Mouse (Mus musculus) neural tube, embryonic 15.5 days (tissue): ENCODE measurements around the gene Plxnb2. TPM values are rescaled to one million over a fixed set of nuclear protein-coding genes. Genes with fewer than 3 reads are reported as not detected.
A peak's percentile ranks its signal among the peaks of the same experiment; 100 is the strongest.

Source experiments
- ATAC-seq: fragments of 200-750 bp; cut with Nextera tagmentation; 2 replicates; pipeline ENCODE4 v1.8.0; 2017; ENCODE audit warnings: mild to moderate bottlenecking, moderate TSS enrichment, moderate library complexity; ENCODE audit not compliant: low FRiP score
- H3K27ac ChIP-seq: fragments of 300-500 bp; sonication (generic); replicated peaks from 2 replicates; pipeline ENCODE4 v1.5.1; 2015; ENCODE audit warnings: mild to moderate bottlenecking, inconsistent platforms
- H3K27me3 ChIP-seq: fragments of 300-500 bp; sonication (generic); replicated peaks from 2 replicates; pipeline ENCODE4 v1.6.1; 2015; ENCODE audit warnings: inconsistent platforms
- H3K36me3 ChIP-seq: fragments of 300-500 bp; sonication (generic); 2 replicates; pipeline ENCODE4 v1.6.1; 2015; ENCODE audit warnings: inconsistent platforms
- H3K4me1 ChIP-seq: fragments of 300-500 bp; sonication (generic); 2 replicates; pipeline ENCODE4 v1.6.1; 2015; ENCODE audit warnings: inconsistent platforms
- H3K4me2 ChIP-seq: fragments of 300-500 bp; sonication (generic); 2 replicates; pipeline ENCODE4 v1.6.1; 2015; ENCODE audit warnings: inconsistent platforms, mild to moderate bottlenecking, moderate library complexity
- H3K4me3 ChIP-seq: fragments of 300-500 bp; sonication (generic); replicated peaks from 2 replicates; pipeline ENCODE4 v1.5.1; 2015; ENCODE audit warnings: mild to moderate bottlenecking, inconsistent platforms
- H3K9ac ChIP-seq: fragments of 300-500 bp; sonication (generic); replicated peaks from 2 replicates; pipeline ENCODE4 v1.6.1; 2015; ENCODE audit warnings: mild to moderate bottlenecking, inconsistent platforms
- H3K9me3 ChIP-seq: fragments of 300-500 bp; sonication (generic); replicated peaks from 2 replicates; pipeline ENCODE4 v1.6.1; 2016; ENCODE audit warnings: inconsistent platforms
- WGBS: fragments of 180-500 bp; shearing (Covaris S2); methylation state at CpG from one replicate; pipeline ENCODE4 v1.1.7; 2015; ENCODE audit warnings: mixed read lengths; 5-methylcytosine and 5-hydroxymethylcytosine counted together
- polyA plus RNA-seq: library from polyadenylated mRNA; unstranded; fragments of >200 nt; fragmentation: Nextera tagmentation; extraction: Ambion mirVana; gene quantifications from 2 replicates; pipeline ENCODE4 v1.2.1, GENCODE M21; 2015

The Plxnb2 gene
- polyA plus RNA-seq, 1 experiment from 2014 or later, result 69.4 TPM

DNA sequence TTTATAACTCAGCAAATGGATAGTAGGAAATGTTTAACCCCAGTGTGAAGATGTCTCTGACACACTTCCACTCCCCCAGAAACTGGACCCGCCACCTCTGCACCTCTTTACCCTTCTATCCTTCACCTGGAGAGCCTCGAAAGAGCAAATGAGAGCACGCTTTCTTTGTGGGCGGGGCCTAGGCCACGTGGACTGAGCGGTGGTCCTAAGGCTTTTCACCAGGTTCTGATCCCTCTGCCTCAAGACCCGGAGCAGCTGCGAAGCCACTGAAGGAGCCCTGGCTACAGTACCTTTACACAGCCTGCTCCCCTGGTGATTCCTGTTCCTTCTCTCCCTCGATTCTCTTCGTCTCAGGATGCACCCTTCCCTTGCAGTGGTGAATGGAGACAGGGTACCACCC is 33.1 kb downstream of the Plxnb2 start:
- ATAC-seq, result no peak
- Histone ChIP-seq H3K27ac (peak overlapping the region; percentile 76), H3K4me1 (peaks cover 46% of the 10 kb centered on the region), H3K27me3 (no peaks in the 10 kb centered on the region), H3K36me3 (no peaks in the 10 kb centered on the region), H3K9me3 (no peaks in the 10 kb centered on the region), H3K4me3 (peak overlapping the region; percentile 57), H3K4me2 (peak overlapping the region; percentile 67), H3K9ac (peak overlapping the region; percentile 55)
- 18% methylated on average over 10 of the region's 10 CpGs for WGBS

GRCm38 (mm10) chr15:89147024-89147423 is 33.6 kb downstream of the Plxnb2 start:
- Histone ChIP-seq H3K4me3 (peak overlapping the region; percentile 57), H3K27ac (peak overlapping the region; percentile 76), H3K4me2 (peak overlapping the region; percentile 67), H3K9ac (peak overlapping the region; percentile 55), H3K9me3 (no peaks in the 10 kb centered on the region), H3K36me3 (no peaks in the 10 kb centered on the region), H3K4me1 (peaks cover 42% of the 10 kb centered on the region), H3K27me3 (no peaks in the 10 kb centered on the region)
- WGBS, result 7% methylated on average over 16 of the region's 16 CpGs
- ATAC-seq, result no peak

DNA sequence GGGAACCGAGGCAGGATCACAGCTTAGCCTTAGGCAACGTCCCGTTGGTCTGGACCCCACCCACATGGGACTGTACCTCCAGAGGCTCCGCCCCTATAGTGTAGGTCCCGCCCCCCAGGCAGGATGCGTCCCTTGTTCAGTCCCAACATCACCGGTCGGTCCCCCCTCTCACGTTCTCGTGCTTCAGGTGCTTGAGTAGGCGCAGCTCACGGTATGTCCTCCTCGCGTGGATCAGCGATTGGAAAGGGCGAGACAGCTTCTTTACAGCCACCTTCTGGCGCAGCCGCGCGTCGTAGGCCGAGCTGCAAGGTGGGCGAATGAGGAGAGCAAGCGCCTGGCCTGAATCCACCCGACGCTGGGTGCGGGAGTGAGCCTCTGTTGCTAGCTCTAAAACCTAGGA is 34.1 kb downstream of the Plxnb2 start:
- Histone ChIP-seq H3K4me1 (peaks cover 40% of the 10 kb centered on the region), H3K9ac (peak overlapping the region; percentile 55), H3K9me3 (no peaks in the 10 kb centered on the region), H3K4me2 (peak overlapping the region; percentile 67), H3K36me3 (no peaks in the 10 kb centered on the region), H3K27me3 (peaks cover 1% of the 10 kb centered on the region; the same call in 1 of the 2 replicates), H3K27ac (peak overlapping the region; percentile 76), H3K4me3 (peak overlapping the region; percentile 57)
- peak; percentile 46 for ATAC-seq
- 2% methylated on average over 27 of the region's 27 CpGs for WGBS

GRCm38 (mm10) chr15:89145813-89146350 is 34.7 kb downstream of the Plxnb2 start:
- no peak for ATAC-seq
- H3K9me3 ChIP-seq, result no peaks in the 10 kb centered on the region
- H3K36me3 ChIP-seq, result no peaks in the 10 kb centered on the region
- H3K4me3 ChIP-seq, result peak overlapping the region; percentile 57
- peaks cover 8% of the 10 kb centered on the region; the same call in 1 of the 2 replicates for H3K27me3 ChIP-seq
- H3K4me1 ChIP-seq, result peaks cover 46% of the 10 kb centered on the region
- peak overlapping the region; percentile 67 for H3K4me2 ChIP-seq
- 78% methylated on average over 24 of the region's 24 CpGs for WGBS
- no peak overlapping the region for H3K27ac ChIP-seq
- H3K9ac ChIP-seq, result no peak overlapping the region; the same call in 1 of the 2 replicates

GRCm38 (mm10) chr15:89144965-89145364 is 35.6 kb downstream of the Plxnb2 start:
- Histone ChIP-seq H3K27me3 (peaks cover 16% of the 10 kb centered on the region), H3K4me2 (no peak overlapping the region), H3K4me3 (no peak overlapping the region), H3K9ac (no peak overlapping the region; the same call in 1 of the 2 replicates), H3K9me3 (no peaks in the 10 kb centered on the region), H3K4me1 (peaks cover 48% of the 10 kb centered on the region), H3K27ac (no peak overlapping the region), H3K36me3 (no peaks in the 10 kb centered on the region)
- ATAC-seq, result no peak
- 94% methylated on average over 11 of the region's 11 CpGs for WGBS

GRCm38 (mm10) chr15:89143134-89143533 is 37.5 kb downstream of the Plxnb2 start:
- Histone ChIP-seq H3K4me3 (no peak overlapping the region), H3K27ac (no peak overlapping the region), H3K36me3 (no peaks in the 10 kb centered on the region), H3K27me3 (peaks cover 30% of the 10 kb centered on the region), H3K4me1 (peaks cover 44% of the 10 kb centered on the region), H3K9ac (no peak overlapping the region), H3K4me2 (no peak overlapping the region), H3K9me3 (no peaks in the 10 kb centered on the region)
- no peak for ATAC-seq
- WGBS, result 79% methylated on average over 2 of the region's 2 CpGs

DNA sequence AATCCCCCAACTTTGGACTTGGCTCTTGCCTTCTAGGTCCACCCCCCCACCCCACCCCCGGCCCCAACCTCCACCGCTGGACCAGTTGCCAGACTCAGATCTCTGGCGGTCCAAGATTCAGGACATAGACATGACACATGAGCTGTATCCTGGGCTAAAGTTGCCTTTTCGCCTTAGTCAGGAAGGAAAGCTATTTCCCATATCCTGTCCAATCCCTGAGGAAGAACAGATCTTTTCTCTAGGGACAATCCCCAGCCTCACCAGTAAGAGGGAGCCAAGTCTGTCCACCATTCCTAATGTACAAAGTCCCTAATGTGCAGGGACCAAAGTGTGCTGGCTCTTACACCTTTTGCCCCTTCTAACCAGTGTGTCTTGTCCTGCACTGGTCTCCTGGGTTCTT is 38.7 kb downstream of the Plxnb2 start:
- peaks cover 30% of the 10 kb centered on the region for H3K27me3 ChIP-seq
- H3K4me1 ChIP-seq, result peaks cover 31% of the 10 kb centered on the region
- H3K9me3 ChIP-seq, result no peaks in the 10 kb centered on the region
- no peak overlapping the region for H3K4me3 ChIP-seq
- H3K4me2 ChIP-seq, result no peak overlapping the region
- no peak for ATAC-seq
- 72% methylated on average over 4 of the region's 4 CpGs for WGBS
- H3K27ac ChIP-seq, result no peak overlapping the region
- no peak overlapping the region for H3K9ac ChIP-seq
- H3K36me3 ChIP-seq, result no peaks in the 10 kb centered on the region

DNA sequence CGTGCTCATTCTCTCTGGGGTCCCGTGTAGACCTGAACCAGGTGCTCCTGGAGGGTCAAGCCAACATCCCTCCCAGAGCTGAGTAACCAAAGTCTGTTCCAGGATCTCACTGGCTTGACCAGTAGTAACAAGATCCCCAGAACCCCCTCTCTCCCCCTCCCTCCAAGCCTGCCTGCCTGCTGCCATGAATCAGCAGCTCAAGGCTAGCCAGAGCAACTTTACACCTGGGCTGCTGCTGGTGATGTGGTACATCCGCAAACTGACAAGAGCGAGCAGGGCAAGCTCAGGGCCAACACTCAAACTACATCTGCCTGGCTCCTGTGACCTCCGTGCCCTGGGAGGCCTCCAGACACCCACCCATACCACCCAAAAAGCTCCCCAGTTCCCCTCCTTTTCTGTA is 39.1 kb downstream of the Plxnb2 start:
- H3K4me2 ChIP-seq, result no peak overlapping the region
- no peaks in the 10 kb centered on the region for H3K36me3 ChIP-seq
- peaks cover 30% of the 10 kb centered on the region for H3K27me3 ChIP-seq
- no peaks in the 10 kb centered on the region for H3K9me3 ChIP-seq
- 22% methylated on average over 5 of the region's 5 CpGs for WGBS
- no peak overlapping the region for H3K9ac ChIP-seq
- no peak for ATAC-seq
- no peak overlapping the region for H3K4me3 ChIP-seq
- H3K4me1 ChIP-seq, result peaks cover 27% of the 10 kb centered on the region
- H3K27ac ChIP-seq, result no peak overlapping the region

GRCm38 (mm10) chr15:89140659-89141252 is 39.8 kb downstream of the Plxnb2 start, which contains the start of gene Mapk12:
Gene Mapk12 (minus strand): TSS chr15:89140703.
- peak within 1 kb of the TSS; percentile 98 for H3K4me2 ChIP-seq
- WGBS, result under 1% methylated on average over 21 of the region's 21 CpGs

DNA sequence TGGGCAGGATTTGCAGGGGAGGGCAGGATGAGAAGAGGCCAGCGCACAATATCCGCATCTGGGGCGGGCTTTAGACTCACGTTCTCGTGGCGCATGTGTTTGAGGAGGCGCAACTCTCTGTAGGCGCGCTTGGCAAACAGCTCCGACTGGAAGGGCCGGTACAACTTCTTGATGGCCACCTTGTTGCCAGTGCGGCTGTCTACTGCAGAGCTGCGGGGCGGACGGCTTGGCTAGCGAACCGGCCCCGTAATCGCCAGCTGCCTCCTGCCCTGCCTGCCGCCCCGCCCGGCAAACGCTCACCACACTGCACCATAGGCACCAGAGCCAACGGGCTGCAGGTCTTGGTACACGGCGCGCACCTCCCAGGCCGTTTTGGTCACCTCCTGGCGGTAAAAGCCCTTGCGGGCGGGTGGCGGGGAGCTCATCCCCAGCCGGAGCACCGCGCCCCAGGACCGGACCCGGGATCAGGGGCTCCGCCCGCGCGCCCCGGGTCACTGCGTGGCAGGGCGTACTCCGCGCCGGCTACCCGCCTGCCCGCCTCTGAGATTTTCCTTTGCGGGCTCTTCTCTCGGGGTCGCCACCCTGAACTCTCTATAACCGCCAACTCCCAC is 40.4 kb downstream of the Plxnb2 start:
- peak overlapping the region; percentile 47 for H3K4me3 ChIP-seq
- no peaks in the 10 kb centered on the region for H3K9me3 ChIP-seq
- peaks cover 21% of the 10 kb centered on the region for H3K4me1 ChIP-seq
- under 1% methylated on average over 53 of the region's 53 CpGs for WGBS
- H3K27me3 ChIP-seq, result peaks cover 30% of the 10 kb centered on the region
- ATAC-seq, result no peak
- H3K36me3 ChIP-seq, result no peaks in the 10 kb centered on the region
- peak overlapping the region; percentile 54 for H3K9ac ChIP-seq
- no peak overlapping the region for H3K27ac ChIP-seq
- peak overlapping the region; percentile 98 for H3K4me2 ChIP-seq

More at GRCm38 (mm10) chr15:89140659-89141252, 39.8 kb downstream of the Plxnb2 start, which contains the start of gene Mapk12:
- Histone ChIP-seq H3K4me1 (peaks cover 21% of the 10 kb centered on the region), H3K27ac (no peak within 1 kb of the TSS), H3K9me3 (no peaks in the 10 kb centered on the region), H3K36me3 (no peaks in the 10 kb centered on the region), H3K9ac (peak within 1 kb of the TSS; percentile 54), H3K4me3 (peak within 1 kb of the TSS; percentile 47), H3K27me3 (peaks cover 30% of the 10 kb centered on the region)
- peak; percentile 60; the same call in 1 of the 2 replicates for ATAC-seq

DNA sequence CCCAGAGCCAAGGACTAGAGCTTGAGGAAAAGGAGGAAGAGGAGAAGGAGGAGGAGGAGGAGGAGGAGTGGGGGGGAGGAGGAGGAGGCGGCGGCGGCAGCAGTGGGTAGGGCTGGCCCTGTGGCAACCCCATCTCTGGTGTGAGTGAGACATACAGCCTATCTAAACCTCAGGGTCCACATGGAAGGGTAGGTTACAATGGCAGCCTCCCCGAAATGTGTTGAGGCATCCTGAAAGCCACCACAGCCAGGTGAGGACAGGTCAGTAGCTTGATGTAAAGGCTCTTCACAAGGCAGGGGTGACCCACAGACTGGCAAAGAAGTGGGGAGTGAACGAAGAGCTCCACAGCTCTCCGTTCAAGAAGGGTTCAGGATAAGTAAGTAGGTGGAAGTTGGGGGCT is 42.1 kb downstream of the Plxnb2 start:
- no peak overlapping the region for H3K4me3 ChIP-seq
- H3K27ac ChIP-seq, result no peak overlapping the region
- no peak overlapping the region for H3K4me2 ChIP-seq
- peaks cover 21% of the 10 kb centered on the region for H3K4me1 ChIP-seq
- peaks cover 30% of the 10 kb centered on the region for H3K27me3 ChIP-seq
- no peak for ATAC-seq
- H3K9me3 ChIP-seq, result no peaks in the 10 kb centered on the region
- no peaks in the 10 kb centered on the region for H3K36me3 ChIP-seq
- 94% methylated on average over 6 of the region's 6 CpGs for WGBS
- H3K9ac ChIP-seq, result no peak overlapping the region

GRCm38 (mm10) chr15:89138046-89138405 is 42.6 kb downstream of the Plxnb2 start:
- Histone ChIP-seq H3K4me2 (no peak overlapping the region), H3K4me3 (no peak overlapping the region), H3K27ac (no peak overlapping the region), H3K27me3 (peaks cover 30% of the 10 kb centered on the region), H3K9ac (no peak overlapping the region), H3K4me1 (peaks cover 21% of the 10 kb centered on the region), H3K36me3 (no peaks in the 10 kb centered on the region), H3K9me3 (no peaks in the 10 kb centered on the region)
- 89% methylated on average over 7 of the region's 7 CpGs for whole genome bisulfite sequencing
- no peak for ATAC-seq
